Comparison of ENCODE assay signal across 8 mouse cellular contexts in the genomic region with DNA sequence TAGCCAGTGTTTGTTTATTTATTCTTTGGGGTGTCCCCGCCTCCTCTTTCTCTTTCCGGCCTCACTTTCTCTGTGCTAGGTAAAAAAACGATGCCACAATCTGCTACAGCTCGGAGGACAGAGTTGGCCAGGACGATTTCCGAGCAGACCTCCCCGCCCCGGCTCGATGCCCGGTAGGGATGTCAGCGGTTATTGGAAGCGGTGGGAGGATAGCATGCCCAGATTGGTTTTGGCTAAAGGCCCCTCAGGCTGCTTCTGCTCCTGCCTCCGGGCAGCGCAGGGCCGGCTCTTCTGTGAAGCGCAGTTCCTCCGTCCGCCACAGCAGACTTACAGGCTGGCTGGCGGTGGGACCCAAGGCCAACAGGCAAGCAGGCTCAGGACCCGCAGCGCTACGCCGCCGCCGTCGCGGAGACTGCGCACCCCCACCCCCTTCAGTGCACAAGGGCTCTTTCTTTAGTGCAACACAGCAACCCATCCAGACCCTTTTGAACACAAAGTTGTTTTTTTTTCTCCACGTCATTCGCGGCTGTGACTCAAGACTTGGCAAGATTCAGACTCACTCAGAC. TPM values are rescaled to one million over a fixed set of nuclear protein-coding genes. Genes with fewer than 3 reads are reported as not detected.
A peak's percentile ranks its signal among the peaks of the same experiment; 100 is the strongest.
DNase-seq lines count a peak whose midpoint lies in the region; ATAC-seq and TF ChIP-seq lines count a peak whose summit lies in the region.

Gene Gfra1, minus strand, starts transcription at position 414 of the 566 bp plus-strand sequence.

- H3K27me3 ChIP-seq in forebrain, postnatal 0 days (ENCODE audit: insufficient read depth, low read length): peaks cover 13% of the 10 kb centered on the region
- H3K27me3 ChIP-seq in liver, embryonic 15.5 days: peaks cover 71% of the 10 kb centered on the region

- peak within 1 kb of the TSS; percentile 51 for H3K4me3 ChIP-seq in forebrain, postnatal 0 days (ENCODE audit: low read depth, low read length)
- peak within 1 kb of the TSS; percentile 48 for H3K4me3 ChIP-seq in liver, embryonic 15.5 days (replicated peaks)

- H3K4me1 ChIP-seq in forebrain, postnatal 0 days (ENCODE audit: insufficient read depth): 0 out of 2 replicates have a peak, but pooled peaks cover 9% of the 10 kb centered on the region
- H3K4me1 ChIP-seq in liver, embryonic 15.5 days (replicated peaks): 0 out of 2 replicates have a peak, but pooled peaks cover 3% of the 10 kb centered on the region

- TF ChIP-seq CTCF in forebrain, postnatal 0 days (IDR thresholded peaks at IDR 0.05; ENCODE audit: low read depth): peak; percentile 51

- DNase-seq in ES-CJ7 (ENCODE audit: low read depth, low spot score): peak; percentile 49
- DNase-seq in adrenal gland, postnatal 36 days: peak; percentile 49 to 52
- DNase-seq in forebrain, postnatal 0 days: peak; percentile 72
- DNase-seq in heart, postnatal 14 days: peak; percentile 46 to 48
- DNase-seq in layer of hippocampus, adult 18-20 months (ENCODE audit: low spot score in 2 of 2): peak; percentile 24 to 62
- peak; percentile 85 for DNase-seq in retina, embryonic 14.5 days (ENCODE audit: low spot score)

- H3K4me2 ChIP-seq in forebrain, postnatal 0 days (ENCODE audit: low read depth): peak within 1 kb of the TSS; percentile 94
- peak within 1 kb of the TSS; percentile 62 for H3K4me2 ChIP-seq in liver, embryonic 15.5 days

- peak; percentile 71 for ATAC-seq in forebrain, postnatal 0 days
- ATAC-seq in liver, embryonic 15.5 days (ENCODE audit: insufficient read depth): no peak
- ATAC-seq in megakaryocyte-erythroid progenitor cell, adult 5-6 weeks (replicated peaks; ENCODE audit: low FRiP score, low TSS enrichment, poor library complexity, severe bottlenecking): no peak

- intact Hi-C loops in heart, postnatal 14 days (cut with DNase I): no loop called here

- peak within 1 kb of the TSS; percentile 54 for H3K27ac ChIP-seq in forebrain, postnatal 0 days (ENCODE audit: low read depth, low read length)
- no peak within 1 kb of the TSS for H3K27ac ChIP-seq in liver, embryonic 15.5 days (replicated peaks)

- WGBS in forebrain, postnatal 0 days: 3% methylated on average over 31 of the region's 31 CpGs
- WGBS in liver, embryonic 15.5 days (ENCODE audit: insufficient replicate concordance): under 1% methylated on average over 31 of the region's 31 CpGs

- H3K9me3 ChIP-seq in forebrain, postnatal 0 days (ENCODE audit: low read length): no peaks in the 10 kb centered on the region
- H3K9me3 ChIP-seq in liver, embryonic 15.5 days (replicated peaks): no peaks in the 10 kb centered on the region

- H3K36me3 ChIP-seq in forebrain, postnatal 0 days (ENCODE audit: insufficient read depth): no peaks in the 10 kb centered on the region
- no peaks in the 10 kb centered on the region for H3K36me3 ChIP-seq in liver, embryonic 15.5 days (replicated peaks)

- H3K9ac ChIP-seq in forebrain, postnatal 0 days: peak within 1 kb of the TSS; percentile 57
- H3K9ac ChIP-seq in liver, embryonic 15.5 days: no peak within 1 kb of the TSS

RNA-seq across cellular contexts. Expression of gene Gfra1, which starts in this region (rescaled TPM):
- 1 to 10 TPM in 1 of 2 experiments, under 1 TPM in 1; 0.76 to 1.5 TPM for total RNA-seq in adrenal gland, postnatal 36 days (2021)
- total RNA-seq in forebrain, postnatal 0 days (2014; rRNA removed): 28.5 and 48.9 TPM in 2 replicates
- polyA plus RNA-seq in forebrain, postnatal 0 days (2015; fragmentation: Nextera tagmentation; extraction: Ambion mirVana): 16.1 and 23.5 TPM in 2 replicates
- 1 to 10 TPM; 3.9 to 4.2 TPM for total RNA-seq in heart, postnatal 14 days (2021)
- total RNA-seq in layer of hippocampus, adult 18-20 months (2021): 10 to 100 TPM; 59.7 to 68.9 TPM
- polyA plus RNA-seq in liver, embryonic 15.5 days (2015; fragmentation: Nextera tagmentation; extraction: Ambion mirVana): 6.2 and 6.6 TPM in 2 replicates
- total RNA-seq in megakaryocyte-erythroid progenitor cell, adult 5-6 weeks (2014; fragmentation: Nextera tagmentation): 1.2 and 3.2 TPM in 2 replicates
- not detected in 2 replicates for total RNA-seq in megakaryocyte-erythroid progenitor cell, adult 5-6 weeks (2017)
